Mouse (Mus musculus): ENCODE measurements around the gene Msantd4. TPM values are rescaled to one million over a fixed set of nuclear protein-coding genes. Genes with fewer than 3 reads are reported as not detected.
"Not testable (repeated sequence)": the region's sequence is repeated elsewhere in the genome, so short reads cannot be mapped to it uniquely, and the experiment has no call there.

The Msantd4 gene
- 42.1 and 43.4 TPM in 2 replicates for total RNA-seq (2021)
- long read RNA-seq, transcript Msantd4-201 (2 exons, 2,731 nt) = minor isoform, 9 of 51 reads
- long read RNA-seq, transcript Msantd4-202 (3 exons, 2,800 nt) = major isoform, 38 of 51 reads
- long read RNA-seq, partial matches to known transcripts = 2 of 51 reads
- long read RNA-seq, other reads (novel, unspliced or antisense) = 2 of 51 reads

DNA sequence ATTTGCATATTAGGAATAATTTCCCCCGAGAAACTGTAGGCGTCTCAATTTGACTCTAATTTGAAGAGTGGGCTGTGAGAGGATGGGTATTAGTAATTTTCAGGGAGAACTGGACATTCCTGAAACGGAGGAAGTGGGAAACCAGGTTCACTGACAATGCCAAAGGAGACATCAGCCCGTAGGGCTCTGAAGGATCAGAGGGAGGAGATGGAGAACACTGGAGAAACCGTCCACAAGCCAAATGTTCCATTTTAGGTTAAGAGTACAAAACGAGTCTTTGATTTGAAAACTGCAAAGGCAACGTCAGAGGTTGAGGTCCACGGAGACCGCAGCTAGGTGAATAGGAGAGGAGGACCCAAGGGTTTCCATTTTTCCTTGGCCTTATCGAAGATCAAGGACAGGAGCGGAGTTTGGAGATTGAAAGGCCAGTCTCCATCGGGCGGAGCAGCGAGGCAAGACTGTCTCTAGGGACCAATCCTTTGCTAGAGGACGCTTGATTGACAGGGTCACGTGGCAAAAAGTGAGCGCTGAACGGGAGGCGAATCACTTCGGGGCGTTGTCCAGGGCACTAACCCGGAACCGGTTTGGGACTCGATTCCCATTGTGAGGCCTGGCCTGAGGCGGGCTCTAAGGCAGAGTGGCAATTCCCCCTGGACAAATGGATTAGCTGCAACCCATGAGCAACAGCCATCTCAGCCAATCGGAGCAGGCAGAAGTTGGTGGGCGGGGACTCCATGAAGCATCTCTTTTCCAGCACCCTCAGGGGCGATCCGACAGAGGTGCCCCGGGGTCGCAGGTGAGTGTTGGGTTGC, at the start of gene Msantd4:
TSS of gene Msantd4 (plus strand) at position 735 of the 812 bp plus-strand sequence.
- peak; percentile 93 for DNase-seq

DNA sequence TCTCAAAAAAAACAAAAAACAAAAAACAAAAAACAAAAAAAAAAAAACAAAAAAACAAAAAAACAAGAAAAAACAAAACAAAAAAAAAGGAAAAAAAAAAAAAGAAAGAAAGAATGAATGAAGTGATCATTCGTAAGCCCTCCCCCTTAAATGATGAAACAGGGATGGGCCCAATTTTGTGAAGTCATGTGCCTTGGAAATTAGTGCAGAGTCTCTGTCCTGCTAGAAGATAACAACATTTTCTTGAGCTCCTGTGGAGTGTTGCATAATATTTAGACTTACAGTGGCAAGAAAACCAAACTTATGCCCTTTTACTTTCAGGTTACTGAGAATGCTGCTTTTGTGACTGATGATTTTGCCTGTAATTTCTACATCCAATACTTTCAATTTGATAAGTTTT, 23.2 kb upstream of the Msantd4 start:
- DNase-seq = no peak

DNA sequence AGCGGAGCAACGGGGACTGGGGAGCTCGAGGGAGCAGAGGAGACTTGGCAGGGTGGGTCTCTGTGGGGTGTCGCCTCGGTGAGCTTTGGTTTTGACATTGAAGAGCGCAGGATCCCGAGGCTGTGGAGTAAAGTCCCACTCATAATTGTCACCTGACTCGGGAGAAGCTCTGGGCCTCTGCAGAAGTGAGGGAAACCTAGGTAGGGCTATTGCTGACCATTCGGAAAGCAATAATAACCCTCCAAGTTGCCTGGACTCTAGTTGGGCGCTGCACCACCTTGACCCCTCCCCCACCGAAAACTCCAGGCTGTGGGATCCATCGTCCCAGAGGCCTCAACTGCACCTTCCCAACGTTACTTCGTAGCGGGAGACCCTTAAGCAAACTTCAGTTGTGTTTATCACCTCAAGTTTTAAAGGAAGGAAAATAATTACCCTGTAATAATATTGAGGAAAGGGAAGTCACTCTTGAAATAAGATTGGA, 318 bp downstream of the Msantd4 start:
- no peak for DNase-seq

DNA sequence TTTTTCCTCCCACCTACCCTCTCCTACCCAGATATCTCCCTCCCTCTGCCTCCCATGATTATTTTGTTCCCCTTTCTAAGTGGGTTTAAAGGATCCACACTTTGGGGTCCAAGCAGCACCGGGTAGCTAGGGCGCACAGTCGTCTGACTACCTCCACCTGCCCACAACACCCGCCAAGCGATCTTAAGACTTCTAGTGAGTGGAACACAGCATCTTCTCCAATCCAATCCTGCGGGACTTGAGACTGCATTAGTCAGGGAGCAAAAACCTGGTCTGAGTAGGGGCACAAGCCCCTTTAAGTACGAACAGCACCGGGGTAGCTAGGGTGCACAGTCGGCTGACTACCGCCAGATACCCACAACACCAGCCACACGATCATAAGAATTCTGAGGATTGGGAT, 24.4 kb downstream of the Msantd4 start:
- not testable (repeated sequence) for DNase-seq

Small RNA genes within 50 kb of the gene (microRNA-seq; reads per million reads assigned to microRNA genes)
- 0 reads per million in 2 experiments for gene Gm23992

Other genes with a start within 250 kb of the Msantd4 start
- gene Aasdhppt, start 67.1 kb upstream of the Msantd4 start, total RNA-seq (2021) = 20.2 and 23.6 TPM in 2 replicates
- gene Kbtbd3, start 66.7 kb upstream of the Msantd4 start, total RNA-seq (2021) = 4.8 and 5.3 TPM in 2 replicates